7 mouse cellular contexts compared by ENCODE assay signal in the genomic region with DNA sequence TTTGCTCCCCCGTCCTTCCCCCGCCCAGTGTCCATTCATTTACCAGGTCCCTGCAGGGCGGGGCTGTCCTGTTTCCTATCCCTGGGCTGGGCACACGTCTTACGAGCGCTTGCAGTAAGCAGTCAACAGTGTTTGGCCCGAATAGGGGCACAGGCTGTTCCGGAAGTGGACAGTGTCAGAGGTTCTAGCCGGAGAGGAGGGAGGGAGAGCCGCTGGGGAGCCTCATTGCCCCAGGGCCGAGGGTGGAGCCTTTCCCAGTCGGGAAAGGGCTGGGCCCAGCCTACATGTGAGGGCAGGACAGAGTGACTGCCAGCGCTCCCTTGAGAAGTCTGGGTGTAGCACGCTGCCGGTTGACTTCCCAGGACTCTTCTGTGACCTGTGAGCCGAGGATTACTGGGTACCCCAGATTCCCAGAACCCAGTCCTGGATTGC. TPM values are rescaled to one million over a fixed set of nuclear protein-coding genes. Genes with fewer than 3 reads are reported as not detected.
DNase-seq lines count a peak whose midpoint lies in the region; ATAC-seq lines count a peak whose summit lies in the region.

A gene (plus strand): TSS at position 329 of the 432 bp plus-strand sequence.

- peak; percentile 36 for DNase-seq in MEL-GATA-1-ER (ENCODE audit: extremely low read depth, low read depth)
- peak; percentile 53 to 69 for DNase-seq in adrenal gland, postnatal 4 days (ENCODE audit: low spot score in 2 of 2)
- peak; percentile 75 for DNase-seq in liver
- peak; percentile 74 for DNase-seq in urinary bladder, postnatal 25 days (ENCODE audit: low spot score)

- no peak within 1 kb of the TSS for H3K27ac ChIP-seq in forebrain, embryonic 16.5 days (ENCODE audit: low read length)
- no peak within 1 kb of the TSS for H3K27ac ChIP-seq in hindbrain, embryonic 12.5 days
- H3K27ac ChIP-seq in midbrain, embryonic 16.5 days (ENCODE audit: low read length) = no peak within 1 kb of the TSS

- peaks cover 13% of the 10 kb centered on the region for H3K4me1 ChIP-seq in forebrain, embryonic 16.5 days (replicated peaks; ENCODE audit: control insufficient read depth, insufficient read depth, low read length)
- H3K4me1 ChIP-seq in hindbrain, embryonic 12.5 days = peaks cover 12% of the 10 kb centered on the region
- H3K4me1 ChIP-seq in midbrain, embryonic 16.5 days (ENCODE audit: control insufficient read depth, insufficient read depth, low read length) = peaks cover 6% of the 10 kb centered on the region

- H3K4me3 ChIP-seq in forebrain, embryonic 16.5 days (replicated peaks; ENCODE audit: low read length) = peak within 1 kb of the TSS; percentile 45
- peak within 1 kb of the TSS; percentile 46 for H3K4me3 ChIP-seq in hindbrain, embryonic 12.5 days
- peak within 1 kb of the TSS; percentile 58 for H3K4me3 ChIP-seq in midbrain, embryonic 16.5 days (ENCODE audit: low read depth, low read length)

- 4% methylated on average over 16 of the region's 16 CpGs for WGBS in forebrain, embryonic 16.5 days
- 6% methylated on average over 16 of the region's 16 CpGs for WGBS in hindbrain, embryonic 12.5 days
- WGBS in midbrain, embryonic 16.5 days = 7% methylated on average over 16 of the region's 16 CpGs

- 0 out of 2 replicates have a peak, but pooled peaks have one; percentile 24 for ATAC-seq in forebrain, embryonic 16.5 days
- ATAC-seq in hindbrain, embryonic 12.5 days (ENCODE audit: low FRiP score) = peak; percentile 20; the same call in 1 of the 2 replicates
- ATAC-seq in midbrain, embryonic 16.5 days = no peak

- no peaks in the 10 kb centered on the region for H3K36me3 ChIP-seq in forebrain, embryonic 16.5 days (ENCODE audit: control insufficient read depth, insufficient read depth)
- no peaks in the 10 kb centered on the region for H3K36me3 ChIP-seq in hindbrain, embryonic 12.5 days
- H3K36me3 ChIP-seq in midbrain, embryonic 16.5 days (ENCODE audit: control insufficient read depth, insufficient read depth, low read length) = no peaks in the 10 kb centered on the region

- H3K9me3 ChIP-seq in forebrain, embryonic 16.5 days (ENCODE audit: control insufficient read depth, low read length) = no peaks in the 10 kb centered on the region
- H3K9me3 ChIP-seq in hindbrain, embryonic 12.5 days (replicated peaks) = no peaks in the 10 kb centered on the region
- no peaks in the 10 kb centered on the region for H3K9me3 ChIP-seq in midbrain, embryonic 16.5 days (replicated peaks; ENCODE audit: control insufficient read depth, low read length, poor library complexity, severe bottlenecking)

- peak within 1 kb of the TSS; percentile 52 for H3K4me2 ChIP-seq in forebrain, embryonic 16.5 days (ENCODE audit: low read length)
- H3K4me2 ChIP-seq in hindbrain, embryonic 12.5 days (replicated peaks) = peak within 1 kb of the TSS; percentile 82
- peak within 1 kb of the TSS; percentile 86 for H3K4me2 ChIP-seq in midbrain, embryonic 16.5 days (ENCODE audit: low read length)

- peak within 1 kb of the TSS; percentile 41 for H3K9ac ChIP-seq in forebrain, embryonic 16.5 days (replicated peaks; ENCODE audit: low read depth, low read length)
- peak within 1 kb of the TSS; percentile 60 for H3K9ac ChIP-seq in hindbrain, embryonic 12.5 days
- H3K9ac ChIP-seq in midbrain, embryonic 16.5 days (ENCODE audit: low read depth, low read length) = peak within 1 kb of the TSS; percentile 69

- peaks cover 38% of the 10 kb centered on the region for H3K27me3 ChIP-seq in forebrain, embryonic 16.5 days (replicated peaks; ENCODE audit: control insufficient read depth, insufficient read depth, low read length)
- peaks cover 70% of the 10 kb centered on the region for H3K27me3 ChIP-seq in hindbrain, embryonic 12.5 days
- peaks cover 48% of the 10 kb centered on the region for H3K27me3 ChIP-seq in midbrain, embryonic 16.5 days (ENCODE audit: control insufficient read depth, insufficient read depth, low read depth, low read length)

RNA-seq across cellular contexts. Expression of the gene that starts here (rescaled TPM):
- 10 to 100 TPM; 24.8 to 25.2 TPM for total RNA-seq in adrenal gland, postnatal 4 days (2021)
- polyA plus RNA-seq in forebrain, embryonic 16.5 days (2015; fragmentation: Nextera tagmentation; extraction: Ambion mirVana) = 2.1 and 2.3 TPM in 2 replicates
- 1.9 and 2.3 TPM in 2 replicates for polyA plus RNA-seq in hindbrain, embryonic 12.5 days (2016; fragmentation: Nextera tagmentation; extraction: Ambion mirVana)
- polyA plus RNA-seq in midbrain, embryonic 16.5 days (2015; fragmentation: Nextera tagmentation; extraction: Ambion mirVana) = 2.8 TPM in 2 replicates
